10 mouse cellular contexts compared by ENCODE assay signal in the genomic region with DNA sequence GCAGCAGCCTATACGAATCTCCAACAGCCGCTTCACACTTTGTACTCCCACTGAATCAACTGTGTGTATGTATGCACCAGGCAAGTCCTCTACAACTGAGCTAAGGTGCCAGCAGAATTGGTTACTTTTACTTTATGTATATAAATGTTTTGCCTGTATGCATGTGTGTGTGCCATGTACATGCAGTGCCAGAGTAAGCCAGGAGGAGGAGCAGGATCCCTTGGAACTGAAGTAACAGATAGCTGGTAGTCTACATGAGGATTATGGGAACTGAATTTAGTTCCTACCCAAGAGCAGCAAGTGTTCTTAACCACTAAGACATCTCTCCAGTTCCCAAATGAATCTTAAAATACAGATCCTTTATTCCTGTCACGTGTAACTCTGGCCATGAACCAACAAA. TPM values are rescaled to one million over a fixed set of nuclear protein-coding genes. Genes with fewer than 3 reads are reported as not detected.
A peak's percentile ranks its signal among the peaks of the same experiment; 100 is the strongest.
DNase-seq lines count a peak whose midpoint lies in the region; ATAC-seq and TF ChIP-seq lines count a peak whose summit lies in the region.
"Had no signal": no experiment of that assay in that cellular context is flagged by ENCODE, and none has a peak within 500 bp of the region (broad histone marks: within the 10 kb centered on the region; RNA-seq: fewer than 3 reads in every experiment).

No protein-coding gene starts in this region.

- TF ChIP-seq CTCF in layer of hippocampus, adult 2 months (conservative IDR thresholded peaks at IDR 0.05), result peak; percentile 71
- TF ChIP-seq CTCF in E14TG2a.4 (conservative IDR thresholded peaks at IDR 0.05; ENCODE audit: low read length), result peak; percentile 46
- peak; percentile 26; the same call in 1 of the 2 replicates for TF ChIP-seq CTCF in bone marrow, adult 2 months (IDR thresholded peaks at IDR 0.05; ENCODE audit: control insufficient read depth, insufficient read depth, low read length)

- no peak for TF ChIP-seq POLR2A in bone marrow, adult 2 months (IDR thresholded peaks at IDR 0.05; ENCODE audit: borderline replicate concordance, control insufficient read depth, low read depth, low read length)

- 73% methylated on average over 3 of the region's 3 CpGs for WGBS in bone marrow, adult 2 months
- 92% methylated on average over 3 of the region's 3 CpGs for WGBS in embryonic facial prominence, embryonic 10.5 days

- ATAC-seq in neutrophil, adult 5-6 weeks (ENCODE audit: extremely low read depth, insufficient number of reproducible peaks, low FRiP score, poor library complexity, severe bottlenecking), result peak; percentile 63; the same call in 1 of the 2 replicates

- H3K4me3 ChIP-seq in layer of hippocampus, adult 2 months, result no peak overlapping the region
- no peak overlapping the region for H3K4me3 ChIP-seq in E14TG2a.4 (replicated peaks; ENCODE audit: low read length)
- H3K4me3 ChIP-seq in bone marrow, adult 2 months (replicated peaks; ENCODE audit: control insufficient read depth, low read depth, low read length), result no peak overlapping the region
- no peak overlapping the region for H3K4me3 ChIP-seq in embryonic facial prominence, embryonic 10.5 days
- H3K4me3 ChIP-seq: liver, embryonic 15.5 days; stomach, embryonic 15.5 days had no signal

- DNase-seq in layer of hippocampus, adult 2 months (ENCODE audit: low spot score in 2 of 2), result no peak
- no peak for DNase-seq in layer of hippocampus, postnatal 36 days
- peak; percentile 63 for DNase-seq in kidney, adult 9 months
- DNase-seq in frontal cortex, postnatal 14 days (ENCODE audit: low spot score in 2 of 2), result no peak
- DNase-seq in embryonic facial prominence, embryonic 10.5 days (ENCODE audit: low spot score), result no peak

- H3K27ac ChIP-seq in layer of hippocampus, adult 2 months, result no peak overlapping the region; the same call in 1 of the 2 replicates
- H3K27ac ChIP-seq in bone marrow, adult 2 months (ENCODE audit: control insufficient read depth, insufficient read depth, low read depth, low read length, poor library complexity), result no peak overlapping the region
- no peak overlapping the region for H3K27ac ChIP-seq in embryonic facial prominence, embryonic 10.5 days (replicated peaks)
- H3K27ac ChIP-seq: liver, embryonic 15.5 days; stomach, embryonic 15.5 days had no signal

- peaks cover 12% of the 10 kb centered on the region for H3K4me1 ChIP-seq in E14TG2a.4 (replicated peaks; ENCODE audit: low read depth, low read length)
- no peaks in the 10 kb centered on the region for H3K4me1 ChIP-seq in bone marrow, adult 2 months (ENCODE audit: control insufficient read depth, insufficient read depth, low read length)
- 0 out of 2 replicates have a peak, but pooled peaks cover 4% of the 10 kb centered on the region for H3K4me1 ChIP-seq in embryonic facial prominence, embryonic 10.5 days
- H3K4me1 ChIP-seq: stomach, embryonic 15.5 days had no signal

- peaks cover 4% of the 10 kb centered on the region; the same call in 1 of the 2 replicates for H3K9me3 ChIP-seq in E14TG2a.4 (ENCODE audit: low read length)
- H3K9me3 ChIP-seq in embryonic facial prominence, embryonic 10.5 days, result peaks cover 11% of the 10 kb centered on the region; the same call in 1 of the 2 replicates
- H3K9me3 ChIP-seq: liver, embryonic 15.5 days; stomach, embryonic 15.5 days had no signal

- H3K36me3 ChIP-seq in E14TG2a.4 (ENCODE audit: insufficient read depth, low read length), result peaks cover 16% of the 10 kb centered on the region; the same call in 1 of the 2 replicates
- peaks cover 34% of the 10 kb centered on the region for H3K36me3 ChIP-seq in embryonic facial prominence, embryonic 10.5 days (replicated peaks)
- H3K36me3 ChIP-seq: stomach, embryonic 15.5 days had no signal

- no peaks in the 10 kb centered on the region for H3K27me3 ChIP-seq in E14TG2a.4 (ENCODE audit: insufficient read depth, low read length)
- H3K27me3 ChIP-seq in embryonic facial prominence, embryonic 10.5 days (replicated peaks; ENCODE audit: low read depth, poor library complexity, severe bottlenecking), result no peaks in the 10 kb centered on the region
- H3K27me3 ChIP-seq: liver, embryonic 15.5 days; stomach, embryonic 15.5 days had no signal

RNA-seq across cellular contexts. Expression of gene Mcam, which starts 48.0 kb away (rescaled TPM):
- total RNA-seq in layer of hippocampus, adult 2 months (2021), result 10 to 100 TPM; 10.1 to 15.9 TPM
- 10 to 100 TPM; 15.6 to 18.8 TPM for total RNA-seq in layer of hippocampus, postnatal 36 days (2021)
- polyA plus RNA-seq in bone marrow, adult 2 months (2011; ENCODE audit: insufficient read depth, insufficient read length, low replicate concordance, missing spikeins), result 3.5 and 6.3 TPM in 2 replicates
- 2.1 and 2.7 TPM in 2 replicates for total RNA-seq in neutrophil, adult 5-6 weeks (2017)
- 11.2 and 12.3 TPM in 2 replicates for polyA plus RNA-seq in embryonic facial prominence, embryonic 10.5 days (2016; fragmentation: Nextera tagmentation; extraction: Ambion mirVana)

RNA-seq across cellular contexts. Expression of gene Cbl, which starts 51.6 kb away (rescaled TPM):
- 10 to 100 TPM; 61.7 to 66.5 TPM for total RNA-seq in layer of hippocampus, adult 2 months (2021)
- total RNA-seq in layer of hippocampus, postnatal 36 days (2021), result 10 to 100 TPM; 65.2 to 70.5 TPM
- 24.3 and 50.5 TPM in 2 replicates for polyA plus RNA-seq in bone marrow, adult 2 months (2011; ENCODE audit: insufficient read depth, insufficient read length, low replicate concordance, missing spikeins)
- total RNA-seq in neutrophil, adult 5-6 weeks (2017), result 89.2 and 92.0 TPM in 2 replicates
- polyA plus RNA-seq in embryonic facial prominence, embryonic 10.5 days (2016; fragmentation: Nextera tagmentation; extraction: Ambion mirVana), result 25.4 and 25.5 TPM in 2 replicates

RNA-seq across cellular contexts. Expression of gene Ccdc153, which starts 58.2 kb away (rescaled TPM):
- 1 to 10 TPM; 3.6 to 4.1 TPM for total RNA-seq in layer of hippocampus, adult 2 months (2021)
- 1 to 10 TPM; 1.3 to 2.4 TPM for total RNA-seq in layer of hippocampus, postnatal 36 days (2021)
- polyA plus RNA-seq in bone marrow, adult 2 months (2011; ENCODE audit: insufficient read depth, insufficient read length, low replicate concordance, missing spikeins), result 1.4 TPM in 1 of 2 replicates, not detected in the other
- not detected in 2 replicates for total RNA-seq in neutrophil, adult 5-6 weeks (2017)
- not detected in 2 replicates for polyA plus RNA-seq in embryonic facial prominence, embryonic 10.5 days (2016; fragmentation: Nextera tagmentation; extraction: Ambion mirVana)
- polyA plus RNA-seq: liver, embryonic 15.5 days had no signal
